Mouse (Mus musculus) layer of hippocampus, adult 9-10 months (tissue): ENCODE measurements around the gene Tle1.
A peak's percentile ranks its signal among the peaks of the same experiment; 100 is the strongest.

Experiments
- DNase-seq: peaks from one replicate; pipeline ENCODE4 v3.0.0; 2022; ENCODE audit warnings: low spot score

Tle1 gene

GRCm38 (mm10) chr4:72162445-72163218 is 38.1 kb downstream of the Tle1 start:
- no peak for DNase-seq

GRCm38 (mm10) chr4:72160102-72160511 is 40.6 kb downstream of the Tle1 start:
- no peak for DNase-seq

DNA sequence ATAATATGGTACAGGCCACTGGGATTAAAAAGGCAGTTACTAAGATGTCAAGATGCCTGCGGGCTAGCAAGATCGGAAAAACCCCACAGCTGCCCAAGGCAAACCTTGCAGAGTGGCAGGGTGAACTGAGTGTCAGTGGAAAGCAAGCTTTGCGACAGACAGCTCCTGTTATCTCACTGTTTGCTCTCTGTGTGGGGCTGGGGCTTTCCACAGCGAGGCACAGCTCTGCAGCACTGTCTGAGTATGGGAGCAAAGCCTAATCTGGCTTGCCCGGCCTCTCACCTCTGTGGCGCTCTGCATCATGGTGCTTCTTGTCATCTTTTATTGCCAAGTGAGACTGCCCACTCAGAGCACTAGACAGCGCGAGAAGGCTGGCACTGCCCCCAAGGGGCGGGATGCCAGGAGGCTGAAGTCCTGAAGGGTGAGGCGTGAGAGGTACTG is 42.8 kb downstream of the Tle1 start:
- no peak for DNase-seq

GRCm38 (mm10) chr4:72150460-72151131 is 50.1 kb downstream of the Tle1 start:
- no peak for DNase-seq

- DNase-seq, result no peak
Observed at GRCm38 (mm10) chr4:72146003-72146402, 54.7 kb downstream of the Tle1 start.

- peak; percentile 50 for DNase-seq
Observed at GRCm38 (mm10) chr4:72144541-72144940, 56.2 kb downstream of the Tle1 start.

- DNase-seq, result no peak
Observed at GRCm38 (mm10) chr4:72140706-72141105, 60.0 kb downstream of the Tle1 start.

GRCm38 (mm10) chr4:72139475-72140120 is 61.1 kb downstream of the Tle1 start:
- no peak for DNase-seq

GRCm38 (mm10) chr4:72138264-72139080 is 62.2 kb downstream of the Tle1 start:
- no peak for DNase-seq

DNA sequence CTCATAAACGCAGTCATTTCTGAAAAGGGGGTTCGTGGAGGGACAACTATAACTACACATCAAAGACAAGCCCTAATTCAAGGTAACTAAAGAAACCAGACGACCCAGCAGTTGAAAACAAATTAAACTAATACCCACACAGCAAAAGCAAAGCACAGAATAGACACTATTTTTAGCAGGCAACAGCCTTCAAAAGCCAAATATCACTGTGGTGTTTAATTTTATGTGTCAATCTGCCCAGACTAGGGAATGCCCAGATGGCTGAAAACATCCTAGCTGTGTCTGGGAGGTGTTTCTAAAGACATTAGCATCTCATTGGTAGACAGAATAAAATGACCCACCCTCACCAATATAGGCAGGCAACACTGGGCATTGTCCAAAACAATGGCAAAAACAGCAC is 68.1 kb downstream of the Tle1 start:
- peak; percentile 29 for DNase-seq

GRCm38 (mm10) chr4:72127596-72127995 is 73.1 kb downstream of the Tle1 start:
- no peak for DNase-seq

GRCm38 (mm10) chr4:72124790-72125189 is 75.9 kb downstream of the Tle1 start:
- DNase-seq, result no peak

GRCm38 (mm10) chr4:72122837-72123236 is 77.9 kb downstream of the Tle1 start:
- no peak for DNase-seq

DNA sequence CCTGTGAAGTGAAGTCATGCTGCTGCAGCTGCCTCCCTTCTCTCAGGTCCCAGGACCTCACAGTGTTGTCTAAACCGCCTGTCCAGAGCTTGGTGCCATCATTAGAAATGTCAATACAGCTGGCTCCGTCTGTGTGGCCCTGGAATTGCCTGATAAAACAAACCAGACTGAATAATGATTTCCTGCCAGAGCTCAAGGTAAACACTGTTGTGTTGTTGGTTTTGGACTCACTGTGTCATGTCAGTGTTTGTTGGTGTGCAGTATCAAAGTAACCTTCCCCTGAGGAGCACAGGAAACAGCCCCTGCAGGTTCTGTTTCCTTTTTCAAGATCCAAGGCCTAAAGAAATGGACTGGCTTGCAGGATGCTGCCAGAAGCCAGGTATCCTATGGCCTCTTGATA is 78.4 kb downstream of the Tle1 start:
- DNase-seq, result no peak

DNA sequence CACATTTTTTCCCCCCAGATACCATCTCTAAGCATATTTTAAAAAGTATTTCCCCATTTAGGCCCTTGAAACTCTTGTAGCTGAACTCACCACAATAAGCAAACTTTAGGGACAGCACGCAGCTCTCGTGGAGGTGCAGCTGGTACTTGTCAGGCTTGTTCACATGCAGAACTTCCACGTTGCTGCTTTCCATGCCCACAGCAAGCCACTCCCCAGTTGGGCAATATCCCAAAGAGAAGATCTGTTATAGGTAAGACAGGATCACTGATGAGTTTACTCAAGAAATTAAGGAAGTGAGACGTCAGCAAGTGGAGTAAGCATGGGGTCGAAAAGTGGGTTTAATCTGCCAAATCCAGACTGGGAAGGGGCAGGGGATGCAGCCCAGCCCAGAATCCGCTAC is 80.7 kb downstream of the Tle1 start:
- no peak for DNase-seq

GRCm38 (mm10) chr4:72105702-72106101 is 95.0 kb downstream of the Tle1 start:
- no peak for DNase-seq

- no peak for DNase-seq
Observed at GRCm38 (mm10) chr4:72104186-72104585, 96.5 kb downstream of the Tle1 start.

DNA sequence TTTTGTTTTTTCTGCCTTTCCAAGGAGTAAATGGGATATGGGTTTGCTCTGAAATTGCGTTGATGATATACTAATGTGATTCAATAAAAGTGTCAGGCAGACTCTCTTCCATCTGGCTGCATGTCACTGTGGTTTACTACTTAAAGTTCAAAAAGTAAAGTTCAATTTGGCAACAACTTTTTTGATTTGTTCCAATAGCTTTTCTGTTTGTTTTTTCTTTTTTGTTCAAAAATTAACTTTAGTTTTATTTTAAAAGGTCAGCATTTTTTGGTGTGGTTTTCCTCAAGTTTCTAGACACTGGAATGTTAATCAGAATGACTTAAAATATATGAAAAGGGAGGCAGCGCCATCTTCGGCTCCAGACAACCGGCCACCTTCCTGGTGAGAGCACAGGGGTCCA is 112.9 kb downstream of the Tle1 start:
- no peak for DNase-seq

GRCm38 (mm10) chr4:72069111-72069534 is 131.6 kb downstream of the Tle1 start:
- DNase-seq, result no peak

- no peak for DNase-seq
Observed at GRCm38 (mm10) chr4:72067937-72068336, 132.8 kb downstream of the Tle1 start.
